Mouse (Mus musculus) bone marrow, adult 2 months (tissue): ENCODE data around the gene Chmp6.

Experiments used
- CTCF ChIP-seq: fragments of 200-500 bp; IDR thresholded peaks from 2 replicates; pipeline ENCODE4 v1.5.1; 2011; ENCODE audit warnings: low read length, control low read depth; ENCODE audit not compliant: control insufficient read depth, insufficient read depth
- POLR2A ChIP-seq: fragments of 200-500 bp; IDR thresholded peaks from 2 replicates; pipeline ENCODE4 v1.6.1; 2011; ENCODE audit warnings: low read depth, mild to moderate bottlenecking, control low read depth, low read length, borderline replicate concordance; ENCODE audit not compliant: control insufficient read depth

DNA sequence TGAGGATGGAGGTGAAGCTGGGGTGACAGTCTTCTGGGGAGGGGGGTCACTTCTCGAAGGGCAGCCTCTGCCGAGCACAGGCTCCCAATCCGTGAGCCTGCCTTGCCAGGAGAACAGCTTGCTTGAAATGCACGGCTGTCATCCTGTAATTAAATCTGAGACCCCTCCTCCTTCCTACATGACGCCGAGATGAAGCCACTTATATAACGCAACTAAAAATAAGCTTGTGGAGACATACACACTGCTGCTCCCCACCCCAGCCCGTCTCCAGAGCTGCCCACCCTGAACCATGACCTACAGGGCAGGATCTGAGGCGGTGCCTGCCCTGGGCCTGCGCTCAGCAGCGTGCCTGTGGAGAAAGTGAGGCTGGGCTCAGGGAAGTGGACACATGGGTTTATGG lies 26.9 kb downstream of the Chmp6 start:
- TF ChIP-seq CTCF (no peak), POLR2A (no peak)
